Mouse (Mus musculus): ENCODE results near the gene Adat3.
"Not testable (repeated sequence)": the region's sequence is repeated elsewhere in the genome, so short reads cannot be mapped to it uniquely, and the experiment has no call there.

Adat3 gene

GRCm38 (mm10) chr10:80610116-80610785 lies 7.6 kb downstream of the Adat3 start:
- no peak for DNase-seq (ENCODE audit: low spot score in 2 of 2)

DNA sequence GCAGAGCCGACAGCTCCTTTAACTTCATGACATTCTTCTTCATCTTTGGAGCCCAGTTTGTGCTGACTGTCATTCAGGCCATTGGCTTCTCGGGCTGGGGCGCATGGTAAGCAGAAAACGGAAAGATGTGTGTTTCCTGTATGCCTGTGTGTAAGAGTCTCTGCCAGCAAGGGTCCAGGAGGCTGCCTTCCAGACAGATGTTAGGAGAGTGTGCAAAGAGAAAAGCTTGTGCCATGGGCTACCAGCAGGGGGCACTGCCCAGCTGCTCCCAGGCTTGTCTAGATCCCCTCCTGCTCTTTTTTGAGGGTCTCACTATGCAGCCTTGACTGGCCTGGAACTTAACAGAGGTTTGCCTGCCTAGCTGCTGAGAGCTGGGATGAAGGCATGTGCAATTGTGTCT lies 8.3 kb downstream of the Adat3 start:
- DNase-seq (ENCODE audit: low spot score in 2 of 2) = peak in 1 of 2 experiments; percentile 29

- no peak for DNase-seq (ENCODE audit: low spot score in 2 of 2)
Observed at GRCm38 (mm10) chr10:80611905-80612304, 9.2 kb downstream of the Adat3 start.

- no peak for DNase-seq (ENCODE audit: low spot score in 2 of 2)
Observed at GRCm38 (mm10) chr10:80613821-80614220, 11.1 kb downstream of the Adat3 start.

DNA sequence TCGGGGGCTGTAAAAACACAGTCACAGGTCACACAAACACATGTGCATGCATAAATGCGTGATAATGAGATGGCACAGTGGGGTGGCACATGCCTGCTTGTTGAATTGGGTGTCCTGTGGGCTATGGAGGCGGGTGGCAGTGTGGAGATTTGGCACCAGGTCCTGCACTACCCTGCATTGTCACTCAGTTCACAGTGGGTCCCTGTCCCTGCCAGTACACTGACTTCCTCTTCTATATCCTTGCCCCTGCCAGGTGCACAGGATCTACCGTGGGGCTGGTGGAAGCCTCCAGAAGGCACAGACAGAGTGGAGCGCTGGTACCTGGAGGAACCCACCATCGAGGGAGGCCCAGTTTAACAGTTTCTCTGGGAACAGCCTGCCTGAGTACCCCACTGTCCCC lies 11.7 kb downstream of the Adat3 start:
- no peak for DNase-seq (ENCODE audit: low spot score in 2 of 2)

DNA sequence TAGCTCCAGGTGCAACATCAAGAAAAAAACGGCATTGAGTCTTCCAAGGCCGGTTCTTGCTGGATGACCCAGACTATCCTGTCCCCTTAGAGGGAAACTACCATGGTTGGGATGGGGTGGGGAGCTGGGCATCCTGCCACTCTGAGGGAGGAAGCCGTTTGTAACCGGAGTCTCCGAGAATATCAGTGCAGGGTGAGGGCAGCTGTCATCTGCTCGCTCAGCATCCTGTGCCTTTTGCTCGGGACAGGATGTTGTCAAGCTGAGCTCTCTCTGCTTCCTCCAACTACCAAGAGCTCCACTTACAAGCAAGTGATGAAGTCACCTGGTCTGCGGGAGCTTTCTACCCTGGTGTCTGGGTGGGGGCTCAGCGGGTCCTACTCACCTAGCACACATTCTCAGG lies 15.5 kb downstream of the Adat3 start:
- no peak for DNase-seq (ENCODE audit: low spot score in 2 of 2)

DNA sequence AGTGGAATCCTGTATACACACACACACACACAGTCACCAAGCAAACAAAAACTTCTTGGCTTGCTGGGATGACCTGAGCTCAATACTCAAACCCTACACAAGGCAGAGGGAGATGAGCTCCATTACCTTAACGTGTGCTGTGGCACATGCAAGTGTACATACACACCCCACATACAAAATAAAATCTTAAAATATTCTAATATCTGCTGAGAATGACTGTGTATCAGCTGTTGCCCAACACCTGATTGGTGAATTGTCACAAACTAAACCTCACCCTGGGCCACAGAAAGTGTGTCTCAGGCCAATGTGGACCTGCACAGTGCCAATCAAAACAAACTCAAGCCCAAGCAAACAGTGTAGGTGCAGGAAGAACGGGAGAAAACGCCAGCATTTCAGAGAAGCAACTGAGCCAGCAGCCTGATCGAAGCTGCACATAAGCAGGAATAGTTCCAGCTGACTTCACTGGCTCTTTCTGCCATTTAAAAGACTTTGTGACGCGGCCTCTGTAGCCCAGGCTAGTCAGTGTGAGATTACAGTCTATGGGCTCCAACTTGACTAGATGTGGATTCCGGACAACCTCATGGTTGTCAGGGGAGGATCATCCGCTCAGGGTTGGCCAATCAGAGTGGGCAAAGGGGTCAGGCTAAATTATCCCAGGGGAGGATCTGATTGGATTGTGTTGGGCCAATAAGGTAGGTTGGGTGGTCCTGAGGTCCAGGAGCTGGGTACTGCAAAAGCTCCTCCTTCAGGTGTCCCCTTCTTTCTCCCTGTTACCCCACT lies 17.0 kb downstream of the Adat3 start:
- DNase-seq (ENCODE audit: low spot score in 2 of 2) = no peak

DNA sequence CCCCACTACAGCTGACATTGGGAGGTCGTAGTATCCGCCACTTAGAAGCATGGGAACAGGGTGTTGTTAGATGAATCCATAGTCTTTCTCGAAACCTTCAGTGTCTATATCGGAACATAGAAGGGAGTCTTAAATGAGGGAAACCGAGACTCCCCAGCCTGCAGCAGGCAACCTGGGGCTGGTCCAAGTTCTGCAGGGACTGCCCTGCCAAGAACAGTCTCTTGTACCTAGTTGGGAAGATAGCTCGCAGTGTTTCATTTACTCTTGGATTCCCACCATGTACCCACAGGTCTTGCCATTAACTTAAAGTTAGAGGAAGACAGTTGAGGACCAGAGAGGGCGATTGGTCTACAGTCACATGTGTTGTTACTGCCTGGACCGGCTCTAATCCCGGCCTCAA lies 17.7 kb downstream of the Adat3 start:
- no peak for DNase-seq (ENCODE audit: low spot score in 2 of 2)

DNA sequence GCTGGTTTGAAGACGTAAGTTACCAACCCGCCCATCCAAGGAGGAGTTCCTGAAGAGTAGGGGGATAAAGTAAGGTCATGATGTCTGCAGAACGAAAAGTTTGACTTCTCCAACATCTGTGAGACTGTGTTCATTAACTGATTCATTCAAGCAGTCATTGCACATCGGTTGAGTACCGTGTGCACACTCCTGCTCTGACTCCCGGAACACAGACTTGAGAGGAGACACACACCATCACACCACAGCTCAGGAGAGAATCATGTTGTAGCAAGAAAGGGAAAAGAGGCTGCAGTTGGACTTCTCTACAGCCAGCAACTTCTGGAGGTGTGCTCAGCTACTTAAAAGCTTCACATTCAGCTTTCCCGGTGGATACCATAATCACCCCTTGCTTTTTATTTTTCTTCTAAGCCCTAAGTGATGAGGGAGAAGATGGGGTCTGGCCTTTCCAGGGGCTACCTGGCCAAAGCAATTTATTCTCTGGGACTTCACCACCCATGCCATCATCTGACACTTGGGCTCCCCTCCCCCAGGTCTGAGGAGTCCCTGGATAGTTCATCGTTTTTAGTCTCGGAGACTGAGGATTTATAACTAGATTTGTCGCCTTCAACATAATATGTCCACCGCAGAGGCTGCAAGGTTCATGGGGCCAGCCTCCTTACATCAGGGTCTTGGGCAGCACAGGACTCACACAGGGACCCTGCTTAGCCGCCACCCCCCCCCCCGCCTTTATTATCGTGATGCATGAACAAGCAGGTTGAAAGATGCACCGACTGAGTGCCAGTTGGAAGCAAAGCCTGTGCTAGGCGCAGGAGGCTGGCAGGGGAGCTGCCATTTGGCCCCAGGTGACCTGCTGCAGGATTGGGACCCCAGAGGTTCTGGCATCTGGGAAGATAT lies 18.4 kb downstream of the Adat3 start:
- no peak for DNase-seq (ENCODE audit: low spot score in 2 of 2)

GRCm38 (mm10) chr10:80621690-80621939 lies 18.9 kb downstream of the Adat3 start:
- no peak for DNase-seq (ENCODE audit: low spot score in 2 of 2)

- DNase-seq (ENCODE audit: low spot score in 2 of 2) = peak; percentile 98 to 99
Observed at GRCm38 (mm10) chr10:80621940-80622660, 19.4 kb downstream of the Adat3 start.

- no peak for DNase-seq (ENCODE audit: low spot score in 2 of 2)
Observed at GRCm38 (mm10) chr10:80622661-80623456, 20.2 kb downstream of the Adat3 start, which contains the start of gene Csnk1g2. Csnk1g2 (plus strand) TSS chr10:80622838.

DNA sequence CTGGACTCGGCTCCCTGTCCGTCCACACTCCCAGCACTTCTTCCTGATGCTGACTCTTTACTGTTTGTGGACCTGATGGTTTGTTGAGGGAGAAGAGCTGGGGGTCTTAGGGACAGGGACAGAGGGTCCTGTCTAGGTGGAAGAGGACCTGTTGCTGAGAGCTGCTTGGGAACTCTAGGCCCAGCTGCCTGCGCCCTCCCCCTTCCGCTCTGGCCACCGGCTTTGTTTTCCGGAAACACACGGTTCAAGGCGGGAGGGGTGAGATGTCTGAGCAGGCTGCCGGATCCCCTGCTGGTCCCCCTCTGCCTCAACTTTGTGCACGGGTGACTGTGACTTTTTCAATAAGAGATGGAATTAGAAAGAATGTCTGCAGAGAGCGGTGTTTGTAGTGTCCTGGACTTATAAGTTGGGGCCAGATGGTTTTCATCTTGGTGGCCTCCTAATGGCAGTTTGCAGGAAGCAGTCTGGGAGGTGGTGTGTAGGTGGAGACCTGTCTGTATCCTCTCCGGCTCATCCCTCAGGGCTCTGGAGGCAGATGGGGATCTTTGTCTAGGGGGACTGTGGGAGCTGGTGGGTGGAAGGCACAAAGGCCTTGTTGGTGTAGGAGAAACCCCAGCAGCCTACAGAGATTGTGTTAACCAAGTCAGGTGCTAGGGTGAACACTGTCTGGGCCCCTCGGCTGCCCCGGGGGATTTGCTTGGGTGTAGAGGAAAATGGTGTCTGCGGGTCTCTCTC lies 20.9 kb downstream of the Adat3 start:
- peak in 1 of 2 experiments; percentile 46 for DNase-seq (ENCODE audit: low spot score in 2 of 2)

DNA sequence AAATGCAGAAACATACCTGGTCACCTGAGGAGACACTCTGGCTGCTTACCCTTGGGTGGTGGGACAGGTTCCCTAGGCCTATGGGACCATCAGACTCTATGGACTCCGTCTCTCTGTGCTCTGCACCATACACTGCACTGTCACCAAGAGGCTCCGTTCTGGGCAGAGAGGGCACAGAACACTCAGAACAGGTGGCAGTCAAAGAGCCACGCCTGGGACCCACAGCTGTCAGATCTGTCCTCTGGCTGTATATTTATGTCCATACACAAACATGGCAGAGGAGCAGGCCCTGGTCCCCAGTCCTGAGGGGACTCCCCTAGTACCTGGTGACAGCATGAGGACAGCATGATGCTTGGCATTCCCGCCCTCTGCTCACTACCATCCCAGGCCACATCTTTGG lies 23.1 kb downstream of the Adat3 start:
- no peak for DNase-seq (ENCODE audit: low spot score in 2 of 2)

GRCm38 (mm10) chr10:80627685-80628084 lies 25.0 kb downstream of the Adat3 start:
- DNase-seq (ENCODE audit: low spot score in 2 of 2) = no peak

DNA sequence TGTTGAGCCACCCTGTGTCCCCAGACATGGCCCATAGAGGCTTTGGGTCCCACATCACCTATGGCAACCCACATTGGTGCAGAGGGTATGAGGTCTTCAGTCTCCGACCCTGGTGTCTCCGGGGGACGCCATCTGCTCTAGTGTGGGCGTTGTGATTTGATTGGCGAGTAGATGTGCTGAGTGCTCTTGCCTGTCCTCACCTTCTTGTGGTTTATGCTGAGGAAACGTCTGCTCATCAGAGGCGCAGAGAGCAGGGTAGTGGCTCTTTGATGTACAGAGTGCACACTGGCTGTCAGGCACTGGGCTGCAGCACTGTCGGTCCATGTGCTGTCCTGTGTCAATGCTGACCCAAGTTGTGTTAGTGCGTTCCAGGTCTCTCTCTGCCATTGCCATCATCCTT lies 26.2 kb downstream of the Adat3 start:
- no peak for DNase-seq (ENCODE audit: low spot score in 2 of 2)

- no peak for DNase-seq (ENCODE audit: low spot score in 2 of 2)
Observed at GRCm38 (mm10) chr10:80635345-80635744, 32.7 kb downstream of the Adat3 start.

- DNase-seq (ENCODE audit: low spot score in 2 of 2) = no peak
Observed at GRCm38 (mm10) chr10:80646936-80647335, 44.3 kb downstream of the Adat3 start.

DNA sequence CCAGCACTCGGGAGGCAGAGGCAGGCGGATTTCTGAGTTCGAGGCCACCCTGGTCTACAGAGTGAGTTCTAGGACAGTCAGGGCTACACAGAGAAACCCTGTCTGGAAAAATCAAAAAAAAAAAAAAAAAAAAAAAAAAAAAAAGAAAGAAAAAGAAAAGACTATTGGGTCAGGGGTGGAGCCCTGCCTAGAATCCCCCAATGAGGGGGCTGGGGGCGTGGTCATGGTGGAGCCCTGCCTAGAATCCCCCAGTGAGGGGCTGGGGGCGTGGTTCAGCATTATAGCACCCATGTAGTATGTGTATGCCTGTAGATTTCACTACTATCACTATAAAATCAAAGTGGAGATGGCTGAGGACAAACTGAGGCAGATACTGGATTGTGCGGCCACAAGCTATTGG lies 47.2 kb downstream of the Adat3 start:
- not testable (repeated sequence) for DNase-seq (ENCODE audit: low spot score in 2 of 2)

- DNase-seq (ENCODE audit: low spot score in 2 of 2) = no peak
Observed at GRCm38 (mm10) chr10:80650392-80650791, 47.7 kb downstream of the Adat3 start.

Measured in urinary bladder, adult 18-20 months (tissue).